Mouse (Mus musculus) embryonic fibroblast, embryonic 13.5 days (primary cell): Measurements from ENCODE around the gene Cavin2. TPM values are rescaled to one million over a fixed set of nuclear protein-coding genes. Genes with fewer than 3 reads are reported as not detected.

Experiments
- H3K27ac ChIP-seq: 2 replicates; pipeline ENCODE4 v1.5.1; 2012; ENCODE audit warnings: low read length, control low read depth, inconsistent platforms; ENCODE audit not compliant: insufficient read depth
- H3K4me1 ChIP-seq: 2 replicates; pipeline ENCODE4 v1.6.1; 2011; ENCODE audit warnings: low read length; ENCODE audit not compliant: control insufficient read depth, insufficient read depth
- H3K4me3 ChIP-seq: 2 replicates; pipeline ENCODE4 v1.5.1; 2011; ENCODE audit warnings: mild to moderate bottlenecking, control low read depth, low read length; ENCODE audit not compliant: insufficient read depth
- CTCF ChIP-seq: IDR thresholded peaks from 2 replicates; pipeline ENCODE4 v1.5.1; 2011; ENCODE audit warnings: mild to moderate bottlenecking, control low read depth, low read length, moderate library complexity, borderline replicate concordance; ENCODE audit not compliant: insufficient read depth
- POLR2A ChIP-seq: IDR thresholded peaks from 2 replicates; pipeline ENCODE4 v1.6.1; 2011; ENCODE audit warnings: low read depth, mild to moderate bottlenecking, control low read depth, low read length, moderate library complexity
- polyA plus RNA-seq: library from polyadenylated mRNA; stranded (reverse); fragments of >200 nt; gene quantifications from 2 replicates; pipeline ENCODE4 v1.2.4, GENCODE M21; 2011; ENCODE audit warnings: low read depth; ENCODE audit not compliant: missing spikeins, insufficient read length

Gene Cavin2
- polyA plus RNA-seq, result 66.9 and 166 TPM in 2 replicates

GRCm38 (mm10) chr1:51288755-51289619 lies at the start of gene Cavin2:
TSS of gene Cavin2 (plus strand) at chr1:51289126.
- Histone ChIP-seq H3K27ac (peak within 1 kb of the TSS; percentile 89), H3K4me3 (peak within 1 kb of the TSS; percentile 48), H3K4me1 (peaks cover 10% of the 10 kb centered on the region; the same call in 1 of the 2 replicates)
- TF ChIP-seq POLR2A, result peak; percentile 75
- TF ChIP-seq CTCF, result no peak

GRCm38 (mm10) chr1:51241311-51241986 lies 47.5 kb upstream of the Cavin2 start:
- no peak overlapping the region for H3K27ac ChIP-seq
- TF ChIP-seq POLR2A, result no peak
- TF ChIP-seq CTCF, result no peak
- H3K4me3 ChIP-seq, result no peak overlapping the region
- peaks cover 14% of the 10 kb centered on the region for H3K4me1 ChIP-seq

- Histone ChIP-seq H3K27ac (no peak overlapping the region), H3K4me3 (no peak overlapping the region), H3K4me1 (peaks cover 11% of the 10 kb centered on the region)
- TF ChIP-seq POLR2A (no peak), CTCF (no peak)
Measured at GRCm38 (mm10) chr1:51243294-51243693, 45.6 kb upstream of the Cavin2 start.

- TF ChIP-seq POLR2A (no peak), CTCF (no peak)
- no peak overlapping the region for H3K27ac ChIP-seq
- H3K4me3 ChIP-seq, result no peak overlapping the region
- peaks cover 11% of the 10 kb centered on the region for H3K4me1 ChIP-seq
Measured at GRCm38 (mm10) chr1:51243869-51244268, 45.1 kb upstream of the Cavin2 start.

GRCm38 (mm10) chr1:51245381-51245780 lies 43.5 kb upstream of the Cavin2 start:
- TF ChIP-seq POLR2A, result no peak
- TF ChIP-seq CTCF, result no peak
- no peak overlapping the region for H3K4me3 ChIP-seq
- no peak overlapping the region for H3K27ac ChIP-seq
- peaks cover 12% of the 10 kb centered on the region for H3K4me1 ChIP-seq

GRCm38 (mm10) chr1:51250302-51250701 lies 38.6 kb upstream of the Cavin2 start:
- no peak for TF ChIP-seq POLR2A
- no peak for TF ChIP-seq CTCF
- peaks cover 3% of the 10 kb centered on the region for H3K4me1 ChIP-seq
- no peak overlapping the region for H3K4me3 ChIP-seq
- H3K27ac ChIP-seq, result peak overlapping the region; percentile 81

GRCm38 (mm10) chr1:51265118-51265800 lies 23.7 kb upstream of the Cavin2 start:
- peak overlapping the region; percentile 88 for H3K27ac ChIP-seq
- no peak for TF ChIP-seq POLR2A
- TF ChIP-seq CTCF, result no peak
- no peak overlapping the region for H3K4me3 ChIP-seq
- peaks cover 20% of the 10 kb centered on the region for H3K4me1 ChIP-seq

- H3K4me3 ChIP-seq, result no peak overlapping the region
- H3K4me1 ChIP-seq, result peaks cover 20% of the 10 kb centered on the region
- TF ChIP-seq POLR2A, result no peak
- H3K27ac ChIP-seq, result peak overlapping the region; percentile 84
Measured at GRCm38 (mm10) chr1:51265926-51266325, 23.0 kb upstream of the Cavin2 start.

- H3K4me3 ChIP-seq, result no peak overlapping the region
- no peak for TF ChIP-seq POLR2A
- no peak for TF ChIP-seq CTCF
- H3K4me1 ChIP-seq, result peaks cover 20% of the 10 kb centered on the region
- peak overlapping the region; percentile 58 for H3K27ac ChIP-seq
Measured at GRCm38 (mm10) chr1:51267125-51267524, 21.8 kb upstream of the Cavin2 start.

- Histone ChIP-seq H3K27ac (peak overlapping the region; percentile 49; the same call in 1 of the 2 replicates), H3K4me3 (no peak overlapping the region)
- TF ChIP-seq CTCF, result no peak
- TF ChIP-seq POLR2A, result no peak
Measured at GRCm38 (mm10) chr1:51268225-51268624, 20.7 kb upstream of the Cavin2 start.

More at GRCm38 (mm10) chr1:51268225-51268624, 20.7 kb upstream of the Cavin2 start:
- peaks cover 20% of the 10 kb centered on the region for H3K4me1 ChIP-seq
